Mouse (Mus musculus) embryonic fibroblast, embryonic 13.5 days (primary cell): ENCODE data around the gene Srpr.
A peak's percentile ranks its signal among the peaks of the same experiment; 100 is the strongest.

Source experiments
- CTCF ChIP-seq: IDR thresholded peaks from 2 replicates; pipeline ENCODE4 v1.5.1; 2011; ENCODE audit warnings: mild to moderate bottlenecking, control low read depth, low read length, moderate library complexity, borderline replicate concordance; ENCODE audit not compliant: insufficient read depth
- POLR2A ChIP-seq: IDR thresholded peaks from 2 replicates; pipeline ENCODE4 v1.6.1; 2011; ENCODE audit warnings: low read depth, mild to moderate bottlenecking, control low read depth, low read length, moderate library complexity

GRCm38 (mm10) chr9:35210542-35211474 is 10.8 kb downstream of the Srpr start, which contains the start of gene Foxred1:
- TF ChIP-seq POLR2A (peak; percentile 93), CTCF (no peak)
